Mouse (Mus musculus): ENCODE results near the gene Vmn2r76. TPM values are rescaled to one million over a fixed set of nuclear protein-coding genes. Genes with fewer than 3 reads are reported as not detected.
"Not testable (repeated sequence)": the region's sequence is repeated elsewhere in the genome, so short reads cannot be mapped to it uniquely, and the experiment has no call there.

Gene Vmn2r76
- not detected in 2 replicates for polyA plus RNA-seq (2012; ENCODE audit: insufficient read depth, insufficient read length, low replicate concordance, missing spikeins)

DNA sequence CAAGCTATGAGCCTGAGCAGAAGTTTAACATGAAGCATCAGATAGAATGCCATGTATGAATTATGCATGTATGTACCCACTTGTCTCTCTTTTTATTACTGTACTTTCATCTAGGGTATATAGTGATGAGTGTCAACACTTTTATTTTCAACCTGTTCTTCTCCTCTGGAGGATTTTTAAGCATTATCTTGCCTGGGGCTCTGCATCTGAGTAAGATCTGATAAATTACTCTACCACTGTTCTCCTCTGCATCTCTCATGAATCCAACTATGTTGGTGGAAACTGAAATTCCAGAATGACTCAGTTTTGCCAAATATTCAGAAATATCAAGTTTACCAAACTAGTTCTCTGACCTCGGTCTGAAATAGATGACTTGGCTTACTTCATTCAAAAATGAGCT lies at the start of gene Vmn2r76:
Gene Vmn2r76 (minus strand): TSS at position 101 of the 400 bp plus-strand sequence.
- Histone ChIP-seq H3K27ac (ENCODE audit: insufficient read depth, low read depth, low read length) (no peak within 1 kb of the TSS), H3K4me3 (ENCODE audit: insufficient read depth, low read depth, low read length) (no peak within 1 kb of the TSS), H3K4me1 (ENCODE audit: control insufficient read depth, insufficient read depth, low read length) (no peaks in the 10 kb centered on the region)
- TF ChIP-seq POLR2A (IDR thresholded peaks at IDR 0.05; ENCODE audit: insufficient read depth, low read depth, low read length) (no peak), CTCF (IDR thresholded peaks at IDR 0.05; ENCODE audit: insufficient read depth, low read depth, low read length) (no peak)
- WGBS: 59% methylated on average over 1 of the region's 1 CpGs

GRCm38 (mm10) chr7:86277072-86277471 lies 31.0 kb upstream of the Vmn2r76 start, which contains the start of gene Olfr310:
TSS of gene Olfr310 (minus strand) at chr7:86277172.
- no peak within 1 kb of the TSS for H3K27ac ChIP-seq (ENCODE audit: insufficient read depth, low read depth, low read length)
- 75% methylated on average over 1 of the region's 1 CpGs for WGBS
- TF ChIP-seq CTCF (IDR thresholded peaks at IDR 0.05; ENCODE audit: insufficient read depth, low read depth, low read length): no peak
- TF ChIP-seq POLR2A (IDR thresholded peaks at IDR 0.05; ENCODE audit: insufficient read depth, low read depth, low read length): no peak
- no peaks in the 10 kb centered on the region for H3K4me1 ChIP-seq (ENCODE audit: control insufficient read depth, insufficient read depth, low read length)
- H3K4me3 ChIP-seq (ENCODE audit: insufficient read depth, low read depth, low read length): no peak within 1 kb of the TSS

GRCm38 (mm10) chr7:86211345-86211744 lies 34.8 kb downstream of the Vmn2r76 start:
- no peaks in the 10 kb centered on the region for H3K4me1 ChIP-seq (ENCODE audit: control insufficient read depth, insufficient read depth, low read length)
- H3K4me3 ChIP-seq (ENCODE audit: insufficient read depth, low read depth, low read length): no peak overlapping the region
- H3K27ac ChIP-seq (ENCODE audit: insufficient read depth, low read depth, low read length): no peak overlapping the region
- TF ChIP-seq CTCF (IDR thresholded peaks at IDR 0.05; ENCODE audit: insufficient read depth, low read depth, low read length) (no peak), POLR2A (IDR thresholded peaks at IDR 0.05; ENCODE audit: insufficient read depth, low read depth, low read length) (no peak)

- 50% methylated on average over 1 of the region's 1 CpGs for WGBS
- H3K4me3 ChIP-seq (ENCODE audit: insufficient read depth, low read depth, low read length); H3K4me1 ChIP-seq (ENCODE audit: control insufficient read depth, insufficient read depth, low read length); H3K27ac ChIP-seq (ENCODE audit: insufficient read depth, low read depth, low read length): not testable (repeated sequence)
These were observed 74.4 kb downstream of the Vmn2r76 start, which contains the start of gene Vmn2r75 for GRCm38 (mm10) chr7:86171678-86172077. TSS of gene Vmn2r75 (minus strand) at chr7:86171778.

Other genes with a start within 250 kb of the Vmn2r76 start
- not detected in 2 replicates for gene Vmn2r75, start 74.5 kb downstream of the Vmn2r76 start, polyA plus RNA-seq (2012; ENCODE audit: insufficient read depth, insufficient read length, low replicate concordance, missing spikeins)
- gene Olfr310, start 30.9 kb upstream of the Vmn2r76 start, polyA plus RNA-seq (2012; ENCODE audit: insufficient read depth, insufficient read length, low replicate concordance, missing spikeins): not detected in 2 replicates
- gene Olfr309, start 67.4 kb upstream of the Vmn2r76 start, polyA plus RNA-seq (2012; ENCODE audit: insufficient read depth, insufficient read length, low replicate concordance, missing spikeins): not detected in 2 replicates
- not detected in 2 replicates for gene Olfr308, start 79.3 kb upstream of the Vmn2r76 start, polyA plus RNA-seq (2012; ENCODE audit: insufficient read depth, insufficient read length, low replicate concordance, missing spikeins)
- gene Olfr307, start 91.3 kb upstream of the Vmn2r76 start, polyA plus RNA-seq (2012; ENCODE audit: insufficient read depth, insufficient read length, low replicate concordance, missing spikeins): not detected in 2 replicates
- gene Olfr305, start 120.6 kb upstream of the Vmn2r76 start, polyA plus RNA-seq (2012; ENCODE audit: insufficient read depth, insufficient read length, low replicate concordance, missing spikeins): not detected in 2 replicates
- gene Olfr304, start 140.3 kb upstream of the Vmn2r76 start, polyA plus RNA-seq (2012; ENCODE audit: insufficient read depth, insufficient read length, low replicate concordance, missing spikeins): not detected in 2 replicates
- gene Olfr303, start 151.5 kb upstream of the Vmn2r76 start, polyA plus RNA-seq (2012; ENCODE audit: insufficient read depth, insufficient read length, low replicate concordance, missing spikeins): not detected in 2 replicates
- not detected in 2 replicates for gene Olfr301, start 157.5 kb upstream of the Vmn2r76 start, polyA plus RNA-seq (2012; ENCODE audit: insufficient read depth, insufficient read length, low replicate concordance, missing spikeins)
- not detected in 2 replicates for gene Olfr299, start 213.6 kb upstream of the Vmn2r76 start, polyA plus RNA-seq (2012; ENCODE audit: insufficient read depth, insufficient read length, low replicate concordance, missing spikeins)
- not detected in 2 replicates for gene Olfr298, start 246.2 kb upstream of the Vmn2r76 start, polyA plus RNA-seq (2012; ENCODE audit: insufficient read depth, insufficient read length, low replicate concordance, missing spikeins)

Data from olfactory bulb, adult 2 months (tissue).